Mouse (Mus musculus) duodenum, adult 2 months (tissue): ENCODE data around the gene Cts8. TPM values are rescaled to one million over a fixed set of nuclear protein-coding genes. Genes with fewer than 3 reads are reported as not detected.

ENCODE experiments used
- polyA plus RNA-seq: library from polyadenylated mRNA; depleted of rRNA; stranded (reverse); fragments of >200 nt; gene quantifications from 2 replicates; pipeline ENCODE4 v1.2.3, GENCODE M21; 2012; ENCODE audit warnings: low replicate concordance; rRNA removed

The Cts8 gene
- polyA plus RNA-seq, result not detected in 2 replicates

GRCm38 (mm10) chr13:61255258-61255657 is at the start of gene Cts8:
Cts8 (minus strand) TSS chr13:61255358.

DNA sequence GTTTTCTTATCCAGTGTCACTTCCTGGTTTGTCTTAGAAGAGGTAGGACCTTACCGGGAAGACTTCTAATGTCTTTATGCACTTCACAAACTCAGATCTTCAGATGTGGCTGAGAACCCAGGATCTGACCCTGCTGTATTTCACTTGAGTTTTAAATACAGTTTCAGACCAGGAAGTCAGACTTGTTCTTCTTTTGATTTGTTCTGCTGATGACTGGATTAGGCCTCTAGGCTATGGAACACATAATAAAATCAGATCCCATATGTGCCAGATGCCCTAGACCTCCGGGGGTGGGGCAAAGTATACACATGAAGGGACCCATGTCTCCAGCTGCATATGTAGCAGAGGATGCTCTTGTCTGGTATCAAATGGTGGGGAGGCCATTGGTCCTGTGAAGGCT is 33.6 kb upstream of the Cts8 start, which contains the start of gene Gm49398:
Gene Gm49398 (minus strand): TSS at position 101 of the 400 bp plus-strand sequence.

GRCm38 (mm10) chr13:61203310-61203709 is 51.8 kb downstream of the Cts8 start, which contains the start of gene Cts6:
Cts6 (minus strand) TSS chr13:61203410.

Other genes starting within 250 kb of the Cts8 start
- not detected in 2 replicates for gene Ctsj, start 249.4 kb downstream of the Cts8 start, polyA plus RNA-seq
- gene Ctsq, start 214.7 kb downstream of the Cts8 start, polyA plus RNA-seq, result not detected in 2 replicates
- not detected in 2 replicates for gene Ctsr, start 91.1 kb downstream of the Cts8 start, polyA plus RNA-seq
- gene Cts6, start 51.9 kb downstream of the Cts8 start, polyA plus RNA-seq, result not detected in 2 replicates
- gene Gm49398, start 33.5 kb upstream of the Cts8 start, polyA plus RNA-seq, result not detected in 2 replicates
- gene Cts7, start 102.8 kb upstream of the Cts8 start, polyA plus RNA-seq, result not detected in 2 replicates